Mouse (Mus musculus): Measurements from ENCODE around the gene Ybey.
A peak's percentile ranks its signal among the peaks of the same experiment; 100 is the strongest.

Gene Ybey

DNA sequence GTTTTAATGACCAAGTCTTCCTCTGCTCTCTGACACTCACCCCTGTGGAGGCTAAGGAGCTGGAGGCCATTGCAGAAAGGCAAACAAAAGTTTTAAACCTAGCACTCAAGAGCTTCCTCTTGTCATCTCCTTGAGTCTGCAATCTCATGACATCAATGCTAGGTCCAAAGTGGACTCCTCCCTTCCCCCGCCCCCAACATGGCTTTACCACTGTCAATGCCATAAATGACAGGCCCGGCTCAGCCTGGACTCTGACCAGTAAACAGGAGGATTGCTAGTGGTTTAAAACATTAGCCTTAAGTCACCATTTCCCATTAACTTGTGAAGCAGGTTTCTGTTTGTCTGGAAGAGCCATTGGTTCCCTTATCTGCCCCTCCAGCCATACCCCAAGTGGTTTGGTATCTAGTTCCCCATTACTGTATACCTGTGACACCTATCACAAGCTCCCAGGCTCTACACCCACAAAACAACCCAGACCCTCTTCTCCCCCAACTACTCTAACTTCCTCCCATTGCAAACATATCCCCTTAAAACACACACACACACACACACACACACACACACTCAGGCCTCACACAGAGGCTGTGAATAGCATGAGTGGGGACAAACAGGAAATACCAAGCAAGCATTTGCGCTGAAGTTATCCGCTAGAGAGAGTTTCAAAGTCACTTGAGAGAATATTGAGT lies 22.8 kb downstream of the Ybey start:
- no peak for DNase-seq (ENCODE audit: extremely low spot score, low spot score)

- peak; percentile 94 for DNase-seq (ENCODE audit: extremely low spot score, low spot score)
These were observed 26.5 kb downstream of the Ybey start, which contains the start of gene Pcnt for GRCm38 (mm10) chr10:76442178-76443088. Gene Pcnt, minus strand, starts transcription at chr10:76442786.

GRCm38 (mm10) chr10:76440281-76440680 lies 28.6 kb downstream of the Ybey start, which contains the start of gene AC141477.1:
Gene AC141477.1, minus strand, starts transcription at chr10:76440444.
- no peak for DNase-seq (ENCODE audit: extremely low spot score, low spot score)

DNA sequence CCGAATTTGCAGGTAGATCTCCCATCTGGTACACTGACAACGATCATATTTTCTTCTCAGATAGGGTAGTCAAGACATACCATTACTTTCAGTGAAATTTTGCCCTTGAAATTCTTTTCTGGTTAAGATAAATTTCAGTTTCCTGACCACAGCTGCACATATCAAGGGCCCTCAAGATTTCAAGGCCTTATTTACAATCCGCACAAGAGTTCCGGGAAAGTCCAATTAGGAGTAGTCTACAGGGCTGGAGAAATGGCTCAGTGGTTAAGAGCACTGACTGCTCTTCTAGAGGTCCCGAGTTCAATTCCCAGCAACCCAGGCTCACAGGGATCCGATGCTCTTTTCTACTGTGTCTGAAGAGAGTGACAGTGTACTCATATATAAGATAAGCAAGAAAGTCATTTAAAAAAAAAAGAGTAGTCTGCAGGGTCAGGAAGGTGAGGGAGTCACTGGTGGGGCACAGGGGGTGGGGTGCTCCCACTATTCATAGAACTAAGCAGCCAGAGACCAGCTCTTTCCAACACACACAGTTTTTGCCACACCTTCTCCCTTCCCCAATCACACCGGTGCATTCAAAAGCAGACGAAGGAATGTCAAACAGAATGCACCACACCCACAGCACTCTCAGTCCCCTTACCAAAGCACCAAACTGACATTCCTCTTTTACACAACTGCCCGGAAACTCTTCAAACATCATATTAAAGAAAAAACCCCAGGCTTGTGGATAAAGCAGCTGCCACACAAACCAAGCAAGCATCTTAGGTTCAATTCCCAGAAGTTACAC lies 29.6 kb downstream of the Ybey start:
- DNase-seq (ENCODE audit: extremely low spot score, low spot score) = no peak

GRCm38 (mm10) chr10:76433925-76434324 lies 35.0 kb downstream of the Ybey start:
- no peak for DNase-seq (ENCODE audit: extremely low spot score, low spot score)

DNA sequence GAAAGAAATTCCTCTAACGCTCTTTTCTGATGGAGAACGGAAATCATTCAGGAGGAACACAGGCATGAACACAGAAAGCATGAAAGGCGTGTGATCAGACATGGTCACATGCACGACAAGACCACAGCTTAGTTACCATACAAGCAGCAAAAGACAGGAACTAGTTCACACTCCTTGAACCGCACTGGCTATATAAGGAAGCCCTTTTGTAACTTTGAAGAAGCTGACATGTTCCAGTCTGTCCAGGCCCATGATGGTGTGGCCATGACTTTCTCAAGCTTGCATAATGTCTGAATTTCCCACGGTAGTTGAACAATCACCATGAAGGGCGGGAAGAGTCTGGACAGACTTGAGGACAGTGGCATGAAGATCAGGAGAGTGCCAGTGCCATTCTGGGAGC lies 43.2 kb downstream of the Ybey start:
- DNase-seq (ENCODE audit: extremely low spot score, low spot score) = no peak

- DNase-seq (ENCODE audit: extremely low spot score, low spot score) = no peak
These were observed 52.1 kb downstream of the Ybey start for GRCm38 (mm10) chr10:76416811-76417210.

Measured in neural tube, embryonic 10.5 days (tissue).